15 mouse cellular contexts compared by ENCODE assay signal in genomic region chr1:184241846-184242245, GRCm38 (mm10).
"Had no signal": no experiment of that assay in that cellular context is flagged by ENCODE, and none has a peak within 500 bp of the region (broad histone marks: within the 10 kb centered on the region; RNA-seq: fewer than 3 reads in every experiment).

No protein-coding gene starts in this region.

- H3K27me3 ChIP-seq: midbrain, embryonic 13.5 days; midbrain, embryonic 15.5 days; neural tube, embryonic 13.5 days; neural tube, embryonic 15.5 days had no signal

- H3K4me2 ChIP-seq: lung, embryonic 14.5 days; midbrain, embryonic 11.5 days; midbrain, embryonic 13.5 days; midbrain, embryonic 15.5 days; neural tube, embryonic 13.5 days; neural tube, embryonic 15.5 days had no signal

- ATAC-seq: midbrain, embryonic 13.5 days; midbrain, embryonic 15.5 days had no signal

- H3K9me3 ChIP-seq: midbrain, embryonic 13.5 days; midbrain, embryonic 15.5 days; neural tube, embryonic 13.5 days; neural tube, embryonic 15.5 days had no signal

- H3K4me1 ChIP-seq: midbrain, embryonic 13.5 days; midbrain, embryonic 15.5 days; neural tube, embryonic 15.5 days had no signal

- DNase-seq: lung, adult 18-20 months; lung, embryonic 14.5 days; lung, postnatal 10 days; lung, postnatal 4 days; right cerebral cortex, postnatal 14 days; spleen, adult 18-20 months; thymus, adult 18-20 months; thymus, postnatal 14 days; thymus, postnatal 36 days had no signal

- H3K27ac ChIP-seq: liver, embryonic 14.5 days; midbrain, embryonic 13.5 days; midbrain, embryonic 15.5 days; neural tube, embryonic 13.5 days; neural tube, embryonic 15.5 days had no signal

- H3K4me3 ChIP-seq: midbrain, embryonic 13.5 days; midbrain, embryonic 15.5 days; neural tube, embryonic 13.5 days; neural tube, embryonic 15.5 days had no signal

- H3K36me3 ChIP-seq: midbrain, embryonic 13.5 days; midbrain, embryonic 15.5 days; neural tube, embryonic 13.5 days; neural tube, embryonic 15.5 days had no signal

- H3K9ac ChIP-seq: liver, embryonic 14.5 days; lung, embryonic 14.5 days; midbrain, embryonic 13.5 days; midbrain, embryonic 15.5 days; neural tube, embryonic 13.5 days; neural tube, embryonic 15.5 days had no signal
